Mouse (Mus musculus) hematopoietic stem cell, adult 5-6 weeks (primary cell): Measurements from ENCODE around the gene Ntng1. TPM values are rescaled to one million over a fixed set of nuclear protein-coding genes. Genes with fewer than 3 reads are reported as not detected.
A peak's percentile ranks its signal among the peaks of the same experiment; 100 is the strongest.

Experiments
- ATAC-seq, 2 experiments: fragments of 125-278 bp in 1 of 2; replicated peaks in 1 of 2; 2 replicates each; pipeline ENCODE4 v1.8.0; 2016 to 2017; ENCODE audit warnings: inconsistent platforms in 2 of 2, mild to moderate bottlenecking in 2 of 2, moderate number of reproducible peaks in 2 of 2, low read depth in 1 of 2, moderate TSS enrichment in 1 of 2; ENCODE audit not compliant: low FRiP score in 2 of 2, poor library complexity in 2 of 2, severe bottlenecking in 2 of 2, insufficient read depth in 1 of 2, low TSS enrichment in 1 of 2
- total RNA-seq: library from RNA; stranded (forward); fragments of 172-1452, 232-1000 nt; gene quantifications from 2 replicates; pipeline ENCODE4 v1.2.3, GENCODE M21; 2017

Ntng1 gene
- total RNA-seq, 1 experiment from 2014 or later = not detected

DNA sequence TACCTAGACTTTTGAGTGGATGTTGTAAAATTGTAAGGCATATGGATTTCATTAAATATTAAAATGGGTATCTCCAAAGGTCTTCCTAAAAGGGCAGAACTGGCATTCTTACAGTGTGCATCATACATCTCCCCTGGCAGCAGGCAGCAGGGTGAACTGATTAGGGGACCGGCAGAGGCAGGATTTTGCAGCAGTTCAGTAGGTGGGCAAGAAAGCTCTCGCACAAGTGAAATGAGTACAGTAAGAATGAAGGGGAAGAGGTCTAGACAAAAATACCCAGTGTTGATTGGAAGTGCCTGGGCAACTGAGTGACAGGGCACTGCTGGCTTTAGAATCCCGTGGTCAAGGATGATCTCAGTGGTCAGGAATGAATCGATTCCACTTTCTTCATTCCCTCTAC is 378.7 kb downstream of the Ntng1 start:
- ATAC-seq = no peak

DNA sequence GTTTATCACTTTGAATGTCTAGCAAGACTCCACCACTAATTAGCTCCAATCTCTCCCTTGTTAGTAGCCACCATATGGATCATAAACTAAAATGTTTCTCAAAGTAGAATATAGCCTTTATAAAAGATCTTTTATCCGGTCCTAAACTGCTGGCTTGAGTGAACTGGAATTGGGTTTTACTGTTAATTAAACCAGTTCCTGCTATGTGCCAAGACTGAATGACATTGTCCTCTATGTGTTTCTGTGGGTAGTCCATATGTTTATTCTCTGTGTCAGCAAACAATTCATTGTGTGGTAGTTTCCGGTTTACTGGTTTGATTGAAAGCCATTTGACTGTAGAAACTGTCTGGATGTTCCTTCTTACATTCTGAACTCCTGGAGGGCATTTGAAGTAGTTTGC is 387.4 kb downstream of the Ntng1 start:
- no peak for ATAC-seq

DNA sequence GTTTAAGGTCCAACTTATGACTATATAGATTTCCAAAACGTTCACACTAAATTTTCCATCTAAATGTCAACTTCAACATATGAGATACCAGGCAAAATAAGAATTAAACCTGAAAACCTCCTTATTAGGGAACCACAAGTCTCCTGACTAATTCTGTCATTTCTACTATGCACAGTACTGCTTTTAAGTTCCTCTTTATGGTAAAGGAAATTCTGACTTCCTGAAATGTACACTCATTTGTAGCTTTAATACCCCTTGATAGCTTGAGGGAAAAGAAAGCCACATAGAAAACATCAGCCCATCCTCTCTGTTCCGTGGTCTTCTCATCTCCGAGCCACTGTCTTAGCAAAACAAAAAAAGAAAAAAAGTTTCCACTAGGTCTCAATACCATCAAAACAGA is 396.2 kb downstream of the Ntng1 start:
- ATAC-seq = peak; percentile 87 to 100

DNA sequence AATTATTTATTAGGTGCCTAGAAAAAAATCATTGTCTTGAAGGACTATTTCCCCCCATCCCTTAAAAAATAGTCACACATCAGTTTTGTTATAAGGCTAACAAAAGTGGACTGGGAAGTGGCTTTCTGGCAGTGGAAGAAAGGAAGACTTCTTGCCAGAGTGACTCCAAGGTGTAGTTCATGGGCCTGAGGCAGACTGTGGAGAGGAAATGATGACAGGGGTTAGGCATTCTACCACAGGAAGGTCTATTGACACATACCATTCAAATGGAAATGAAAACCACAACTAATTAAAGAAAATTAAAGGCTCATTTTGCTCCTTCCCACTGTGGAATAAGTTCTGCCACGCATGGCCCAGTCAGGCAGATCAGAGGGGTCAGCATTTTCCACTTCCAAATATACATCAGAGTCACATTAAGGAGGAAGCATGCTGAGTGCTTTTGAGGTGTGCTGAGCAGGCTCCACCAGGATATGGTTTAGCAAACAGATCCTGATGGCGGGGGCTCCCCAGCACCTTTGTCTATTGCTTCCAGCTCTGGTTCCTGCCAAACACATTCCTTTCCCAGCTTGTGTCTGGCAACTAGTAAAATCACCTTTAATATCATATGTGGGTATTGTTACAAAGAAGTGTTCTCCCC is 403.2 kb downstream of the Ntng1 start:
- ATAC-seq = peak; percentile 59 to 62

DNA sequence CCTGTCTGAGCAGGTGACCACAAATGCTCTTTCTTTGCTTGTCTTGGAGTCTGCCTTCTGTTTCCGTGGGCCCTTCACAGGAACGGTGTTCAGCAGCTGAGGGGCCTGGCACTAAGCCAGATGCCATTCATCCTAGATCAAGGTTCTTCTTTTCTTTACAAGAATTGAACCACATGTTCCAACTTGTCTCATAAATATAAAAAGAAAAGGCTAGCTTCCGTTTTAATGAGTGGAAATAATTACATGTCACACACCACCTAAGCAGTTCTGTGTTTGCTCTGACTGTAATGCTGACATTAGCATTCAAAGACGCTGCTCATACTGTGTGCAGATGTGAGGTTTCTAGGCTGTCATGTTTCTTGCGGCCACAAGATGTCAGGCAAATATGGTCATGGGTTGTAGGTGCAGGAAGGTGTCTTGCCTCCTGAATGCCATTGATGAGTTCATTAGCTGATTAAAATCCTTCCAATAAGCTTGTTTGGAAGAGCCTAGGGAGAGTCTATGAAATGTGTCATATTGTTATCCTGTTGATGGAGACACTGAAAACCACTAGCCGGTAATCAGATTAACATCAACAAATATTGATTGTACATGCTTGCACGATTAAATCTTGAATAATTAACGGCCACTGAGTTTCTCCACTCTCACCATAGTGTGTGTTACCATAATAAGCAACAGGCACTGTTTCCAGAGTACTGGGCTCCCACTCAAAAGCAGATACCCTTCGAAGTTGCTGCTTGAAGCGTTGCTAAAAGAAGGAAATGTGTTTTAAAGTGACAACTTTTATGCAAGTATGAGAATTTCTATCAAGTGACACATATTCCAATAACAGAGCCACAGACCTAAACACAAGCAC is 411.3 kb downstream of the Ntng1 start:
- peak; percentile 89 to 94 for ATAC-seq

DNA sequence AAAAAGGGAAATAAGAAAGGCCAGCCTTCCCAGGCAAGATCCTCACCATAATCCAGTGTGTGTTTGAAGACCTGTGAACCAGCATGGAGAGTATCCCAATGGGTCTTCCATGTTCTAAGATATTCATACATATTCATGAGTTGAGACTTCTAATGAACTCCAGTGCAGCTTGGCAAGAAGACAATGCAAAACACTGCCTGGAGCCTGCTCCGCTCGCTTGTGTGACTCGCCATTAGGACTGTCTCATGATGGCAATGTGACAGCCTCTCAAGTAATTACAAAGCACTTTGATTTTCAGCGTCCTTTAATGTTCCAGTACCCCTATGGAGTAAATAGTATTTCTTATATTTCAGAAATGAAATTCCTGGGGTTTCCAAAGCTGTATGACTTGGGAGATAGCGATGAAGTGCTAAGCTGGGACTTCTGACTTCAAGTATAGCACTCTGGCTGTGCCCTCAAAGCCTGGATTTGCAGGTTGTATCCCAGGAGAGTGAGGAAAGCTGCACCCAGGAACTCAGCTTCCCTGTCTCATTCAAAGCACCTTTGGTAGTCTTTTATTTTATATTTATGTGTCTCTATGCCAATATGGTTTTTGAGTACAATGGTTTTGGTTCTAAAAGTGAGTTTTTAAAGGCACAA is 412.1 kb downstream of the Ntng1 start:
- ATAC-seq = no peak

Other genes starting within 250 kb of the Ntng1 start
- gene Prmt6, start 107.0 kb upstream of the Ntng1 start, total RNA-seq = 12.6 and 13.6 TPM in 2 replicates